Mouse (Mus musculus): Measurements from ENCODE around the gene Fam219a.

Gene Fam219a

GRCm38 (mm10) chr4:41478751-41479455 is 90.4 kb downstream of the Fam219a start:
- ATAC-seq (ENCODE audit: insufficient number of reproducible peaks, low FRiP score, low TSS enrichment) = no peak

GRCm38 (mm10) chr4:41477648-41478160 is 91.6 kb downstream of the Fam219a start:
- ATAC-seq (ENCODE audit: insufficient number of reproducible peaks, low FRiP score, low TSS enrichment) = no peak

- no peak for ATAC-seq (ENCODE audit: insufficient number of reproducible peaks, low FRiP score, low TSS enrichment)
These were observed 98.0 kb downstream of the Fam219a start for GRCm38 (mm10) chr4:41471384-41471689.

- ATAC-seq (ENCODE audit: insufficient number of reproducible peaks, low FRiP score, low TSS enrichment) = no peak
These were observed 98.5 kb downstream of the Fam219a start for GRCm38 (mm10) chr4:41470684-41471383.

- no peak for ATAC-seq (ENCODE audit: insufficient number of reproducible peaks, low FRiP score, low TSS enrichment)
These were observed 99.2 kb downstream of the Fam219a start for GRCm38 (mm10) chr4:41470051-41470683.

GRCm38 (mm10) chr4:41469199-41469598 is 100.1 kb downstream of the Fam219a start:
- ATAC-seq (ENCODE audit: insufficient number of reproducible peaks, low FRiP score, low TSS enrichment) = no peak

- ATAC-seq (ENCODE audit: insufficient number of reproducible peaks, low FRiP score, low TSS enrichment) = no peak
These were observed 100.8 kb downstream of the Fam219a start for GRCm38 (mm10) chr4:41468396-41469080.
